Mouse (Mus musculus): ENCODE data around the gene Leng8.

- no peak for TF ChIP-seq CTCF (IDR thresholded peaks at IDR 0.05; ENCODE audit: borderline replicate concordance, insufficient read depth, low read length)
- no peak for TF ChIP-seq POLR2A (IDR thresholded peaks at IDR 0.05; ENCODE audit: low read depth, low read length)
Measured at GRCm38 (mm10) chr7:4170193-4170938, 33.5 kb downstream of the Leng8 start.
